Mouse (Mus musculus): ENCODE data around the gene Rflnb.
"Not testable (repeated sequence)": the region's sequence is repeated elsewhere in the genome, so short reads cannot be mapped to it uniquely, and the experiment has no call there.

Rflnb gene

GRCm38 (mm10) chr11:76039271-76040053 is 11.9 kb upstream of the Rflnb start:
- DNase-seq (ENCODE audit: extremely low read depth, insufficient read length, low spot score), result no peak

GRCm38 (mm10) chr11:76037581-76038294 is 10.2 kb upstream of the Rflnb start:
- DNase-seq (ENCODE audit: extremely low read depth, insufficient read length, low spot score), result no peak

- DNase-seq (ENCODE audit: extremely low read depth, insufficient read length, low spot score), result no peak
These were observed 7.6 kb upstream of the Rflnb start for GRCm38 (mm10) chr11:76035182-76035581.

GRCm38 (mm10) chr11:76033836-76034235 is 6.3 kb upstream of the Rflnb start:
- no peak for DNase-seq (ENCODE audit: extremely low read depth, insufficient read length, low spot score)

GRCm38 (mm10) chr11:76033359-76033758 is 5.8 kb upstream of the Rflnb start:
- no peak for DNase-seq (ENCODE audit: extremely low read depth, insufficient read length, low spot score)

- DNase-seq (ENCODE audit: extremely low read depth, insufficient read length, low spot score), result no peak
These were observed 487 bp upstream of the Rflnb start for GRCm38 (mm10) chr11:76028072-76028465.

- DNase-seq (ENCODE audit: extremely low read depth, insufficient read length, low spot score), result no peak
These were observed 949 bp downstream of the Rflnb start for GRCm38 (mm10) chr11:76026527-76027138.

- no peak for DNase-seq (ENCODE audit: extremely low read depth, insufficient read length, low spot score)
These were observed 2.5 kb downstream of the Rflnb start for GRCm38 (mm10) chr11:76025080-76025583.

GRCm38 (mm10) chr11:76020916-76021315 is 6.7 kb downstream of the Rflnb start:
- DNase-seq (ENCODE audit: extremely low read depth, insufficient read length, low spot score), result no peak

- no peak for DNase-seq (ENCODE audit: extremely low read depth, insufficient read length, low spot score)
These were observed 7.7 kb downstream of the Rflnb start for GRCm38 (mm10) chr11:76019879-76020278.

- DNase-seq (ENCODE audit: extremely low read depth, insufficient read length, low spot score), result no peak
These were observed 11.8 kb downstream of the Rflnb start for GRCm38 (mm10) chr11:76015814-76016213.

- no peak for DNase-seq (ENCODE audit: extremely low read depth, insufficient read length, low spot score)
These were observed 12.3 kb downstream of the Rflnb start for GRCm38 (mm10) chr11:76015251-76015650.

GRCm38 (mm10) chr11:76010838-76011624 is 16.6 kb downstream of the Rflnb start:
- no peak for DNase-seq (ENCODE audit: extremely low read depth, insufficient read length, low spot score)

GRCm38 (mm10) chr11:76009101-76009500 is 18.5 kb downstream of the Rflnb start:
- peak; percentile 65 for DNase-seq (ENCODE audit: extremely low read depth, insufficient read length, low spot score)

GRCm38 (mm10) chr11:76008162-76008561 is 19.4 kb downstream of the Rflnb start:
- DNase-seq (ENCODE audit: extremely low read depth, insufficient read length, low spot score), result no peak

- DNase-seq (ENCODE audit: extremely low read depth, insufficient read length, low spot score), result not testable (repeated sequence)
These were observed 23.3 kb downstream of the Rflnb start for GRCm38 (mm10) chr11:76004276-76004675.

GRCm38 (mm10) chr11:76001237-76001878 is 26.2 kb downstream of the Rflnb start:
- no peak for DNase-seq (ENCODE audit: extremely low read depth, insufficient read length, low spot score)

- DNase-seq (ENCODE audit: extremely low read depth, insufficient read length, low spot score), result no peak
These were observed 26.9 kb downstream of the Rflnb start for GRCm38 (mm10) chr11:76000701-76001100.

GRCm38 (mm10) chr11:75999440-76000155 is 28.0 kb downstream of the Rflnb start, which contains the start of gene 1700016K19Rik:
Gene 1700016K19Rik, plus strand, starts transcription at chr11:75999912.
- peak; percentile 14 for DNase-seq (ENCODE audit: extremely low read depth, insufficient read length, low spot score)
